In the genomic region with DNA sequence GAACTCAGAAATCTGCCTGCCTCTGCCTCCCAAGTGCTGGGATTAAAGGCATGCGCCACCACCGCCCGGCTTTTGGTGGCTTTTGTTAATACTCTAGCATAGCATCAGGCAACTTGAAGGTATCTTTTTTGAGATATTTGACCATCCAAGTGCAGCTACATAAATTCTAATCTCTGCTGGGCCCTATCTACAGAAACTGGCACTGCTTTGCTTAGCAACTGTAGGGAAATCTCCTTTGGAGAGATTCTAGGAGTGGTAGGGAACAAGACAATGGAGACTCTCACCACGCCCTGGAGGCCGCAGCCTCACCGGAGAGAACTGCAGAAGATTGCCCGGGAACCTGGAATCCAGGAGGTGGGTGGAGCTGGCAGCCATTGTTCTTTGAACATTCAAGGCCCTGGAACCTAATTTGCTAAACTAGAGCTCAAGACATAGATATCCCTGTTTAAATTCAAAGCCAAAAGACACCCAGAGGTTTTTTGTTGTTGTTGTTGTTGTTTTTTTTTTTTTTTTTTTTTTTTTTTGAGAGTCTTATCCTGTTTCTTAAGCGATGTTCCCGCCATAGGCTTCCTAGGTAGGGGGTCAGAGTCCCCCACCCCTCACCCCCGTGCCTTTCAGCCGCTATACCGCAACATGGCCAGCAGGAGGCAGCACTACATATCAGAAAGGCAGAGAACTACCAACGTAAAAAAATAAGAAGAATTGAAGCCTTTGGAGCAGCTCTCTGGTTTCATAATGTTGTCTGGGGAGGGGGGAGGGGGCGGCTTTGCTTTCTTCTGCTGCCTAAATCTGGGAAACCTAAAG, we compare ENCODE assay signal across 9 mouse cellular contexts. TPM values are rescaled to one million over a fixed set of nuclear protein-coding genes. Genes with fewer than 3 reads are reported as not detected.
DNase-seq lines count a peak whose midpoint lies in the region; ATAC-seq and TF ChIP-seq lines count a peak whose summit lies in the region.
"Had no signal": no experiment of that assay in that cellular context is flagged by ENCODE, and none has a peak within 500 bp of the region (broad histone marks: within the 10 kb centered on the region; RNA-seq: fewer than 3 reads in every experiment).

No protein-coding gene starts in this region.

- no peak overlapping the region for H3K4me3 ChIP-seq in hindbrain, embryonic 11.5 days (ENCODE audit: low read depth, low read length)
- H3K4me3 ChIP-seq in hindbrain, embryonic 14.5 days (replicated peaks; ENCODE audit: low read length), result no peak overlapping the region
- no peak overlapping the region; the same call in 1 of the 2 replicates for H3K4me3 ChIP-seq in ES-Bruce4 (ENCODE audit: low read depth, low read length)
- peak overlapping the region; percentile 50 for H3K4me3 ChIP-seq in brown adipose tissue, adult 24 weeks (ENCODE audit: insufficient read depth, low read depth, low read length)
- H3K4me3 ChIP-seq in kidney, postnatal 0 days (replicated peaks; ENCODE audit: low read depth, low read length), result 0 out of 2 replicates have a peak overlapping the region, but pooled peaks have one; percentile 3
- H3K4me3 ChIP-seq: neural tube, embryonic 12.5 days had no signal

- no peak overlapping the region for H3K27ac ChIP-seq in hindbrain, embryonic 11.5 days (ENCODE audit: low read depth, low read length)
- no peak overlapping the region for H3K27ac ChIP-seq in hindbrain, embryonic 14.5 days
- H3K27ac ChIP-seq in ES-Bruce4 (ENCODE audit: insufficient read depth, low read length), result peak overlapping the region; percentile 99
- H3K27ac ChIP-seq in brown adipose tissue, adult 24 weeks (replicated peaks; ENCODE audit: low read depth, low read length), result no peak overlapping the region
- H3K27ac ChIP-seq in kidney, postnatal 0 days, result no peak overlapping the region
- H3K27ac ChIP-seq: neural tube, embryonic 12.5 days had no signal

- DNase-seq in hindbrain, embryonic 11.5 days (ENCODE audit: low spot score), result peak; percentile 46
- DNase-seq in hindbrain, embryonic 14.5 days (ENCODE audit: low spot score), result no peak
- peak; percentile 70 for DNase-seq in kidney, postnatal 0 days (ENCODE audit: low spot score)
- no peak for DNase-seq in urinary bladder, adult 2 months (ENCODE audit: low spot score)
- DNase-seq in urinary bladder, postnatal 10 days (ENCODE audit: low spot score), result no peak

- no peak for ATAC-seq in hindbrain, embryonic 11.5 days (ENCODE audit: low FRiP score)
- no peak for ATAC-seq in hindbrain, embryonic 14.5 days (ENCODE audit: low FRiP score)
- no peak for ATAC-seq in kidney, postnatal 0 days (replicated peaks; ENCODE audit: low FRiP score, low read depth)
- ATAC-seq in megakaryocyte progenitor cell, adult 5-6 weeks (replicated peaks; ENCODE audit: poor library complexity), result peak; percentile 80

- no peaks in the 10 kb centered on the region for H3K9me3 ChIP-seq in hindbrain, embryonic 11.5 days (ENCODE audit: control insufficient read depth, low read length)
- no peaks in the 10 kb centered on the region for H3K9me3 ChIP-seq in hindbrain, embryonic 14.5 days (ENCODE audit: control insufficient read depth, low read length)
- peaks cover 2% of the 10 kb centered on the region; the same call in 1 of the 2 replicates for H3K9me3 ChIP-seq in ES-Bruce4 (replicated peaks; ENCODE audit: control insufficient read depth, insufficient read depth, low read length, poor library complexity, severe bottlenecking)
- no peaks in the 10 kb centered on the region for H3K9me3 ChIP-seq in kidney, postnatal 0 days (replicated peaks; ENCODE audit: low read length)
- H3K9me3 ChIP-seq: neural tube, embryonic 12.5 days had no signal

- TF ChIP-seq EP300 in ES-Bruce4 (IDR thresholded peaks at IDR 0.05; ENCODE audit: insufficient read depth, low read depth, low read length), result peak; percentile 67; the same call in 1 of the 2 replicates

- H3K4me1 ChIP-seq in hindbrain, embryonic 11.5 days (replicated peaks; ENCODE audit: control insufficient read depth, insufficient read depth, low read length), result no peaks in the 10 kb centered on the region
- no peaks in the 10 kb centered on the region for H3K4me1 ChIP-seq in hindbrain, embryonic 14.5 days (replicated peaks; ENCODE audit: control insufficient read depth, insufficient read depth, low read length)
- H3K4me1 ChIP-seq in ES-Bruce4 (ENCODE audit: control insufficient read depth, insufficient read depth, low read length), result no peaks in the 10 kb centered on the region
- no peaks in the 10 kb centered on the region for H3K4me1 ChIP-seq in brown adipose tissue, adult 24 weeks (ENCODE audit: control insufficient read depth, insufficient read depth, insufficient read length, low read length)
- no peaks in the 10 kb centered on the region; the same call in 1 of the 2 replicates for H3K4me1 ChIP-seq in kidney, postnatal 0 days (replicated peaks; ENCODE audit: insufficient read depth, low read length)
- H3K4me1 ChIP-seq: neural tube, embryonic 12.5 days had no signal

- no peak overlapping the region for H3K9ac ChIP-seq in hindbrain, embryonic 11.5 days (ENCODE audit: low read depth, low read length)
- H3K9ac ChIP-seq in hindbrain, embryonic 14.5 days, result no peak overlapping the region
- H3K9ac ChIP-seq in ES-Bruce4 (ENCODE audit: low read depth, poor library complexity, severe bottlenecking), result peak overlapping the region; percentile 52
- H3K9ac ChIP-seq in kidney, postnatal 0 days (ENCODE audit: low read depth, low read length), result no peak overlapping the region
- H3K9ac ChIP-seq: neural tube, embryonic 12.5 days had no signal

- no peak for TF ChIP-seq POLR2A in ES-Bruce4 (IDR thresholded peaks at IDR 0.05; ENCODE audit: insufficient read depth, low read length)

- TF ChIP-seq CTCF in ES-Bruce4 (IDR thresholded peaks at IDR 0.05; ENCODE audit: low read depth, low read length), result peak; percentile 70
- peak; percentile 74 for TF ChIP-seq CTCF in kidney, postnatal 0 days (IDR thresholded peaks at IDR 0.05; ENCODE audit: low read depth)

- H3K4me2 ChIP-seq in hindbrain, embryonic 11.5 days (replicated peaks; ENCODE audit: low read depth, low read length), result no peak overlapping the region
- no peak overlapping the region for H3K4me2 ChIP-seq in hindbrain, embryonic 14.5 days (replicated peaks)
- H3K4me2 ChIP-seq in kidney, postnatal 0 days (ENCODE audit: low read length), result peak overlapping the region; percentile 31
- H3K4me2 ChIP-seq: neural tube, embryonic 12.5 days had no signal

- WGBS in hindbrain, embryonic 11.5 days, result 43% methylated on average over 14 of the region's 14 CpGs
- WGBS in hindbrain, embryonic 14.5 days, result 39% methylated on average over 14 of the region's 14 CpGs
- 47% methylated on average over 14 of the region's 14 CpGs for WGBS in kidney, postnatal 0 days

- no peaks in the 10 kb centered on the region for H3K36me3 ChIP-seq in hindbrain, embryonic 11.5 days (ENCODE audit: control insufficient read depth, insufficient read depth, low read length)
- H3K36me3 ChIP-seq in hindbrain, embryonic 14.5 days (replicated peaks; ENCODE audit: control insufficient read depth, insufficient read depth), result no peaks in the 10 kb centered on the region
- H3K36me3 ChIP-seq in ES-Bruce4 (ENCODE audit: control insufficient read depth, insufficient read depth, low read length, poor library complexity, severe bottlenecking), result no peaks in the 10 kb centered on the region
- no peaks in the 10 kb centered on the region for H3K36me3 ChIP-seq in kidney, postnatal 0 days (ENCODE audit: insufficient read depth, low read length)
- H3K36me3 ChIP-seq: neural tube, embryonic 12.5 days had no signal

- no peaks in the 10 kb centered on the region for H3K27me3 ChIP-seq in hindbrain, embryonic 11.5 days (ENCODE audit: control insufficient read depth, insufficient read depth, low read length)
- no peaks in the 10 kb centered on the region for H3K27me3 ChIP-seq in hindbrain, embryonic 14.5 days (ENCODE audit: control insufficient read depth, insufficient read depth, low read length)
- H3K27me3 ChIP-seq in ES-Bruce4 (ENCODE audit: control insufficient read depth, insufficient read depth, low read length, poor library complexity, severe bottlenecking), result no peaks in the 10 kb centered on the region
- no peaks in the 10 kb centered on the region for H3K27me3 ChIP-seq in kidney, postnatal 0 days (ENCODE audit: insufficient read depth, low read length)
- H3K27me3 ChIP-seq: neural tube, embryonic 12.5 days had no signal

RNA-seq across cellular contexts. Expression of gene Epcam, which starts 34.1 kb away (rescaled TPM):
- polyA plus RNA-seq in hindbrain, embryonic 11.5 days (2014; fragmentation: Nextera tagmentation; extraction: Ambion mirVana), result 23.5 and 28.2 TPM in 2 replicates
- polyA plus RNA-seq in hindbrain, embryonic 14.5 days (2014; fragmentation: Nextera tagmentation; extraction: Ambion mirVana), result 4.5 and 5.4 TPM in 2 replicates
- polyA plus RNA-seq in ES-Bruce4 (2011; ENCODE audit: insufficient read depth, insufficient read length, low read depth, missing spikeins), result 337 and 346 TPM in 2 replicates
- polyA plus RNA-seq in brown adipose tissue, adult 24 weeks (2012; ENCODE audit: insufficient read depth, insufficient read length, missing spikeins), result not detected in 2 replicates
- polyA plus RNA-seq in kidney, postnatal 0 days (2015; fragmentation: Nextera tagmentation; extraction: Ambion mirVana), result 409 and 412 TPM in 2 replicates
- total RNA-seq in megakaryocyte progenitor cell, adult 5-6 weeks (2015), result not detected in 2 replicates
- total RNA-seq in megakaryocyte progenitor cell, adult 5-6 weeks (2017), result 0.34 TPM in 1 of 2 replicates, not detected in the other
- 54.9 and 57.1 TPM in 2 replicates for polyA plus RNA-seq in urinary bladder, adult 2 months (2012; rRNA removed)

Comparison
In these comparisons a context has a peak if more than half of its experiments do, and no peak if none do; other contexts are left out.
1. DNase-seq: peak in hindbrain, embryonic 11.5 days (single experiment) and kidney, postnatal 0 days (single experiment); none in hindbrain, embryonic 14.5 days (single experiment), urinary bladder, adult 2 months (single experiment) and urinary bladder, postnatal 10 days (single experiment).
2. H3K4me3 ChIP-seq: peak in brown adipose tissue, adult 24 weeks (single experiment) and kidney, postnatal 0 days (single experiment); none in hindbrain, embryonic 11.5 days (single experiment), hindbrain, embryonic 14.5 days (single experiment) and ES-Bruce4 (single experiment).